Mouse (Mus musculus) G1E (cell line): ENCODE results near the gene Kif7. TPM values are rescaled to one million over a fixed set of nuclear protein-coding genes. Genes with fewer than 3 reads are reported as not detected.

Source experiments
- ATAC-seq: 2 replicates; pipeline ENCODE4 v1.8.0; 2016; ENCODE audit warnings: mild to moderate bottlenecking; ENCODE audit not compliant: insufficient number of reproducible peaks, poor library complexity, low FRiP score, severe bottlenecking; ENCODE audit errors: extremely low read depth
- DNase-seq: peaks from one replicate; pipeline ENCODE4 v3.0.0; 2012; ENCODE audit warnings: low spot score
- H3K27me3 ChIP-seq: 2 replicates; pipeline ENCODE4 v1.6.1; 2012; ENCODE audit warnings: mild to moderate bottlenecking, low read length, inconsistent platforms; ENCODE audit not compliant: insufficient read depth
- H3K36me3 ChIP-seq: replicated peaks from 2 replicates; pipeline ENCODE3; 2012; ENCODE audit warnings: mild to moderate bottlenecking, inconsistent platforms
- H3K4me1 ChIP-seq: 2 replicates; pipeline ENCODE4 v1.6.1; 2012; ENCODE audit warnings: low read depth, low read length, inconsistent platforms, mixed read lengths; ENCODE audit not compliant: insufficient read depth
- H3K4me3 ChIP-seq: 2 replicates; pipeline ENCODE4 v1.5.1; 2012; ENCODE audit warnings: low read depth, mild to moderate bottlenecking, inconsistent platforms, low read length, moderate library complexity, mixed read lengths
- H3K9me3 ChIP-seq: replicated peaks from 2 replicates; pipeline ENCODE4 v1.6.1; 2012; ENCODE audit warnings: inconsistent platforms
- CTCF ChIP-seq: IDR thresholded peaks from 2 replicates; pipeline ENCODE4 v1.5.1; 2012; ENCODE audit warnings: low read depth, low read length, inconsistent platforms, mixed read lengths
- GATA1 ChIP-seq: IDR thresholded peaks from 2 replicates; pipeline ENCODE4 v1.6.1; 2012; ENCODE audit warnings: borderline replicate concordance, low read length, inconsistent platforms, mixed read lengths
- GATA2 ChIP-seq: IDR thresholded peaks from 2 replicates; pipeline ENCODE4 v1.6.1; 2012; ENCODE audit warnings: low read depth, low read length, inconsistent platforms, borderline replicate concordance
- POLR2AphosphoS5 ChIP-seq: IDR thresholded peaks from 2 replicates; pipeline ENCODE4 v1.6.1; 2012; ENCODE audit warnings: low read depth, low read length, inconsistent platforms; ENCODE audit not compliant: insufficient replicate concordance
- TAL1 ChIP-seq: conservative IDR thresholded peaks from 2 replicates; pipeline ENCODE4 v1.6.1; 2012; ENCODE audit warnings: low read depth, low read length, inconsistent platforms, mixed read lengths
- polyA plus RNA-seq: library from polyadenylated mRNA; stranded (reverse); fragments of >175 nt; gene quantifications from 2 replicates; pipeline ENCODE4 v1.2.3, GENCODE M21; 2012
- total RNA-seq, 2 experiments: library from RNA; stranded (forward) in 1 of 2; stranded (reverse) in 1 of 2; fragments of 200-1000 nt in 1 of 2; fragments of >200 nt in 1 of 2; fragmentation: Nextera tagmentation in 1 of 2; gene quantifications; 2 replicates each; pipeline ENCODE4 v1.2.3; 2014 to 2017

The Kif7 gene
- total and polyA plus RNA-seq, 3 experiments, result 2.6 to 17.6 (median 4.2) TPM

- no peak for TF ChIP-seq GATA2
- no peak for TF ChIP-seq GATA1
- TF ChIP-seq POLR2AphosphoS5, result no peak
- no peak for TF ChIP-seq TAL1
- TF ChIP-seq CTCF, result no peak
- H3K9me3 ChIP-seq, result no peaks in the 10 kb centered on the region
- H3K4me1 ChIP-seq, result peaks cover 15% of the 10 kb centered on the region
- ATAC-seq (no peak), DNase-seq (no peak)
- H3K36me3 ChIP-seq, result no peaks in the 10 kb centered on the region
- H3K4me3 ChIP-seq, result no peak overlapping the region
- H3K27me3 ChIP-seq, result peaks cover 3% of the 10 kb centered on the region
These were observed 32.1 kb upstream of the Kif7 start for GRCm38 (mm10) chr7:79747659-79748058.

GRCm38 (mm10) chr7:79744585-79744984 lies 29.1 kb upstream of the Kif7 start:
- no peak for TF ChIP-seq GATA2
- TF ChIP-seq POLR2AphosphoS5, result no peak
- TF ChIP-seq CTCF, result no peak
- no peak for TF ChIP-seq GATA1
- TF ChIP-seq TAL1, result no peak
- H3K27me3 ChIP-seq, result peaks cover 3% of the 10 kb centered on the region
- no peaks in the 10 kb centered on the region for H3K9me3 ChIP-seq
- H3K36me3 ChIP-seq, result peaks cover 12% of the 10 kb centered on the region
- H3K4me3 ChIP-seq, result no peak overlapping the region
- DNase-seq, result no peak
- no peak for ATAC-seq
- H3K4me1 ChIP-seq, result peaks cover 24% of the 10 kb centered on the region

DNA sequence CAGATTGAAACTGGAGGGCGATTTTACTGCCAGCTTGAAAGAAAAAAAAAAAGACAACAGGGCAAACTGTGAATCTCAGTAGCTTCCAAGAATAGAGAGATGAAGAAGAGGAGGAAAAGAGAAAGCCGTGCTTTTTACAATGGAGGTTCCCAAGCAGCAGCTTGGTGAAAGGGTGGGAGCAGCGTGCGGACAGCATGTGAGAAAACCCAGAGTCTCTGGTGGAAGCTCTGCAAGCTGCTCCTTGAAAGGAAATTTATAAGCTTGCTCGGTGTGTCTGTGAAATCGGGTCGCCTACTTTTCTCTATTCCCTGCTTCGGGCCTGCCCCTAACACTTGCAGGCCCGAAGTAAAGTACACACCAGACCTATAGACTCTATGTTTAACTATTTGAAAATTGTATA lies 28.5 kb upstream of the Kif7 start:
- peaks cover 17% of the 10 kb centered on the region for H3K36me3 ChIP-seq
- peaks cover 3% of the 10 kb centered on the region; the same call in 1 of the 2 replicates for H3K27me3 ChIP-seq
- peaks cover 24% of the 10 kb centered on the region for H3K4me1 ChIP-seq
- no peak for ATAC-seq
- H3K9me3 ChIP-seq, result no peaks in the 10 kb centered on the region
- TF ChIP-seq GATA1, result no peak
- no peak for DNase-seq
- no peak overlapping the region for H3K4me3 ChIP-seq

- TF ChIP-seq CTCF, result no peak
- TF ChIP-seq TAL1, result no peak
- TF ChIP-seq GATA2, result no peak
- no peak for TF ChIP-seq GATA1
- TF ChIP-seq POLR2AphosphoS5, result no peak
- Histone ChIP-seq H3K9me3 (no peaks in the 10 kb centered on the region), H3K4me1 (peaks cover 24% of the 10 kb centered on the region), H3K27me3 (no peaks in the 10 kb centered on the region), H3K4me3 (peak within 1 kb of the TSS; percentile 85), H3K36me3 (peaks cover 28% of the 10 kb centered on the region)
- peak; percentile 70 for DNase-seq
- peak; percentile 90 for ATAC-seq
These were observed 27.4 kb upstream of the Kif7 start, which contains the start of the genes Pex11a and Wdr93 for GRCm38 (mm10) chr7:79742659-79743536. Gene Pex11a, minus strand, starts transcription at chr7:79743131. Gene Wdr93, plus strand, starts transcription at chr7:79743163.

DNA sequence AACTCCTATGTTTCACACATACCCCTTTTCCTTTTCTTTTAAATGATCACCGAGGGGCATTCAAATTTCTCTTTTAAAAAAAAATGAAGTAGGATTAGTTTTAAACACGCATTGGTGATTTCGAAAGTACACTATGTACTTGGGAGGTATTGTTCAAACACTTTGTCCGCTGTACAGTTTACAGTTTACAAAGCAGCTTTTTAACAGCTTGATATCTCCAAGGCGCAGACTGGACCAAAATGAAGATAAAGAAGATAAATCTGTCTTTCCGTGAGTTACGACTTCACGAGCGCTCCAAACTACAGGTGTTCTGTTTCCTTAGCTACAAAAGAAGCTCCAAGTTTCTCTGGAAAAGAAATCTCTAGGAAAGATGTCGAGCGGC lies 26.7 kb upstream of the Kif7 start:
- peaks cover 35% of the 10 kb centered on the region for H3K36me3 ChIP-seq
- no peaks in the 10 kb centered on the region for H3K9me3 ChIP-seq
- DNase-seq (no peak), ATAC-seq (no peak)
- peak overlapping the region; percentile 85 for H3K4me3 ChIP-seq
- TF ChIP-seq GATA1 (no peak), POLR2AphosphoS5 (no peak), TAL1 (no peak), CTCF (no peak), GATA2 (no peak)
- H3K4me1 ChIP-seq, result peaks cover 24% of the 10 kb centered on the region
- no peaks in the 10 kb centered on the region for H3K27me3 ChIP-seq

GRCm38 (mm10) chr7:79740279-79740678 lies 24.8 kb upstream of the Kif7 start:
- peaks cover 24% of the 10 kb centered on the region for H3K4me1 ChIP-seq
- H3K4me3 ChIP-seq, result no peak overlapping the region
- no peak for TF ChIP-seq GATA2
- no peak for TF ChIP-seq TAL1
- no peak for TF ChIP-seq CTCF
- no peak for TF ChIP-seq POLR2AphosphoS5
- no peak for TF ChIP-seq GATA1
- H3K9me3 ChIP-seq, result no peaks in the 10 kb centered on the region
- ATAC-seq (no peak), DNase-seq (no peak)
- peaks cover 53% of the 10 kb centered on the region for H3K36me3 ChIP-seq
- no peaks in the 10 kb centered on the region for H3K27me3 ChIP-seq
